Mouse (Mus musculus) stomach, postnatal 0 days (tissue): Measurements from ENCODE around the gene Dync1i2. TPM values are rescaled to one million over a fixed set of nuclear protein-coding genes. Genes with fewer than 3 reads are reported as not detected.

Experiments
- ATAC-seq: fragments of 200-750 bp; cut with Nextera tagmentation; 2 replicates; pipeline ENCODE4 v1.8.0; 2017; ENCODE audit not compliant: low FRiP score, low TSS enrichment
- DNase-seq: peaks from one replicate; pipeline ENCODE4 v3.0.0-alpha.2; 2016; ENCODE audit warnings: low spot score
- H3K27ac ChIP-seq: fragments of 300-500 bp; sonication (generic); replicated peaks from 2 replicates; pipeline ENCODE4 v1.5.1; 2014; ENCODE audit warnings: mild to moderate bottlenecking, control low read depth
- H3K27me3 ChIP-seq: fragments of 300-500 bp; sonication (generic); 2 replicates; pipeline ENCODE4 v1.6.1; 2014; ENCODE audit warnings: low read length; ENCODE audit not compliant: control insufficient read depth, insufficient read depth
- H3K36me3 ChIP-seq: fragments of 300-500 bp; sonication (generic); 2 replicates; pipeline ENCODE4 v1.6.1; 2014; ENCODE audit warnings: low read length, mixed read lengths; ENCODE audit not compliant: control insufficient read depth, insufficient read depth
- H3K4me1 ChIP-seq: fragments of 300-500 bp; sonication (generic); replicated peaks from 2 replicates; pipeline ENCODE4 v1.6.1; 2014; ENCODE audit warnings: antibody characterized with exemption; ENCODE audit not compliant: control insufficient read depth, insufficient read depth
- H3K4me2 ChIP-seq: fragments of 300-500 bp; sonication (generic); replicated peaks from 2 replicates; pipeline ENCODE4 v1.6.1; 2014; ENCODE audit warnings: low read depth, mild to moderate bottlenecking, control low read depth, moderate library complexity
- H3K4me3 ChIP-seq: fragments of 300-500 bp; sonication (generic); 2 replicates; pipeline ENCODE4 v1.5.1; 2014; ENCODE audit warnings: low read depth, low read length, control low read depth
- H3K9ac ChIP-seq: fragments of 300-500 bp; sonication (generic); 2 replicates; pipeline ENCODE4 v1.6.1; 2014; ENCODE audit warnings: mild to moderate bottlenecking, low read length, control low read depth, mixed read lengths
- H3K9me3 ChIP-seq: fragments of 300-500 bp; sonication (generic); 2 replicates; pipeline ENCODE4 v1.6.1; 2016; ENCODE audit warnings: low read length; ENCODE audit not compliant: control insufficient read depth
- CTCF ChIP-seq: IDR thresholded peaks from 2 replicates; pipeline ENCODE4 v1.5.1; 2016; ENCODE audit warnings: antibody characterized with exemption, low read depth, mild to moderate bottlenecking, moderate library complexity
- EP300 ChIP-seq: optimal IDR thresholded peaks from 2 replicates; pipeline ENCODE3; 2016; ENCODE audit warnings: antibody characterized with exemption
- WGBS: fragments of 180-500 bp; shearing (Covaris S2); extraction: QIAGEN DNeasy Blood & Tissue Kit; methylation state at CpG from one replicate; pipeline ENCODE4 v1.1.7; 2014; 5-methylcytosine and 5-hydroxymethylcytosine counted together
- polyA plus RNA-seq: library from polyadenylated mRNA; unstranded; fragments of >200 nt; fragmentation: Nextera tagmentation; extraction: Ambion mirVana; gene quantifications from 2 replicates; pipeline ENCODE4 v1.2.1, GENCODE M21; 2015

Gene Dync1i2
- polyA plus RNA-seq, 1 experiment from 2014 or later = 59.2 TPM

DNA sequence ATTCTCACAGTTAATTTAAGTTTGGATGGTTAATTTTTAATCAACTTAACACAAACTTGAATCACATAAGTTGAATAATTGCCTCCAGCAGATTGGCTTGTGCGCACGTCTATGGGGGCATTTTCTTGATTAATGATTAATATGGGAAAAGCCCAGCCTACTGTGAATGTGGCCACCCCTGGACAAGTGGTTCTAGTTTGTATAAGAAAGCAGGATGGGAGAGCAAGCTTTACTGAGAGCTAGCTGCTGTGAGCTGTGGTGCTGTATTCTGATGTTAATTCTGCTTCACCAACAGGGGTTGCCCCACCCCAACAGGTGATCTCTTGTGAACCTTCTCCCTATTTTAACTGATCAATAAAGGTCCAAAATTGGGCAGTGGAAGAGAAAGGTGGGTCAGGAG lies 22.6 kb upstream of the Dync1i2 start:
- Histone ChIP-seq H3K27me3 (no peaks in the 10 kb centered on the region), H3K4me3 (no peak overlapping the region), H3K36me3 (no peaks in the 10 kb centered on the region), H3K9ac (no peak overlapping the region), H3K27ac (no peak overlapping the region), H3K4me1 (no peaks in the 10 kb centered on the region), H3K9me3 (no peaks in the 10 kb centered on the region), H3K4me2 (no peak overlapping the region)
- ATAC-seq = no peak
- DNase-seq = no peak
- 23% methylated on average over 2 of the region's 2 CpGs for WGBS
- TF ChIP-seq CTCF (no peak), EP300 (no peak)

DNA sequence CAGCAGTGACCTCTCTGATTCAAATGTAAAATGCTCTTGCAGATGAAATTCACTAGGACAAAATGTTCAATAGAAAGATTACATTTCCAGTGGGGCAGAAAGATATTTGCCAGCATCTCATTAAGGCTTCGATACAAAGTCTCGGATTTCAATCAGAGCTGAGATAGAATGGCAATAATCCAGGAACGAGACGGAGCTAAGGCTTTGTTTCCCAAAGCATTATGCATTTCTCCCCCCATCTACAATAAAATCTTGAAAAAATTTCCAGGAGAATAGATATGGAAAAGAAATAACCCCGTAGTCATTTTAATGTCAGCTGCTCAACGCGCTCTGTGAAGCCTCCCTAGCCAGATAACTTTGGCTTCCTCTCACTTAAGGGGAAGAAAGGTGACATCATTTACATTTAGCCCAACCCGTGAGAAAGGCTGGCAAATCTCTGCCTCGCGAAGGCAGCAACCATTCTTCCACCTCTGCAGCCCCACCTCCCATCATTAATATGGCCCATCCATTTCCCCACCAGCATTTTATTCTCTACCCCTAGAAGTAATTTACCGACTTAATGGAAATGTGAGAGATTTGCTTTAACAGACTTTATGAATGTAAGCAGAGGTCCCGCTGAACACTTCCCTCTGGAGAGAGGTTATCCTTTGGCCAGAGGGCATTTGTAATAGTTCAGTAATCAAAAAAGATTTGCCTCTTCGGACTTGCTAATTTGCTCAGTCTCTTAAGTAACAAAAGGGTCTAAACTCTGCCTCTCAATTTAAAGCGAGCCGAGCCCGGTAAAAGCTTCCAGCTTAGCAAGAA lies 19.9 kb upstream of the Dync1i2 start:
- Histone ChIP-seq H3K9ac (no peak overlapping the region), H3K4me2 (no peak overlapping the region), H3K4me3 (no peak overlapping the region), H3K9me3 (no peaks in the 10 kb centered on the region), H3K36me3 (no peaks in the 10 kb centered on the region), H3K27me3 (no peaks in the 10 kb centered on the region), H3K4me1 (no peaks in the 10 kb centered on the region), H3K27ac (no peak overlapping the region)
- ATAC-seq (no peak), DNase-seq (no peak)
- TF ChIP-seq EP300 (no peak), CTCF (no peak)
- 26% methylated on average over 16 of the region's 16 CpGs for WGBS

- DNase-seq = no peak
- WGBS = 50% methylated on average over 17 of the region's 17 CpGs
- Histone ChIP-seq H3K9ac (no peak overlapping the region), H3K36me3 (no peaks in the 10 kb centered on the region), H3K9me3 (no peaks in the 10 kb centered on the region), H3K27ac (no peak overlapping the region), H3K4me1 (no peaks in the 10 kb centered on the region), H3K4me3 (no peak overlapping the region), H3K27me3 (no peaks in the 10 kb centered on the region), H3K4me2 (no peak overlapping the region)
- TF ChIP-seq CTCF (no peak), EP300 (no peak)
- ATAC-seq = no peak
Measured at GRCm38 (mm10) chr2:71192195-71192807, 19.2 kb upstream of the Dync1i2 start.

DNA sequence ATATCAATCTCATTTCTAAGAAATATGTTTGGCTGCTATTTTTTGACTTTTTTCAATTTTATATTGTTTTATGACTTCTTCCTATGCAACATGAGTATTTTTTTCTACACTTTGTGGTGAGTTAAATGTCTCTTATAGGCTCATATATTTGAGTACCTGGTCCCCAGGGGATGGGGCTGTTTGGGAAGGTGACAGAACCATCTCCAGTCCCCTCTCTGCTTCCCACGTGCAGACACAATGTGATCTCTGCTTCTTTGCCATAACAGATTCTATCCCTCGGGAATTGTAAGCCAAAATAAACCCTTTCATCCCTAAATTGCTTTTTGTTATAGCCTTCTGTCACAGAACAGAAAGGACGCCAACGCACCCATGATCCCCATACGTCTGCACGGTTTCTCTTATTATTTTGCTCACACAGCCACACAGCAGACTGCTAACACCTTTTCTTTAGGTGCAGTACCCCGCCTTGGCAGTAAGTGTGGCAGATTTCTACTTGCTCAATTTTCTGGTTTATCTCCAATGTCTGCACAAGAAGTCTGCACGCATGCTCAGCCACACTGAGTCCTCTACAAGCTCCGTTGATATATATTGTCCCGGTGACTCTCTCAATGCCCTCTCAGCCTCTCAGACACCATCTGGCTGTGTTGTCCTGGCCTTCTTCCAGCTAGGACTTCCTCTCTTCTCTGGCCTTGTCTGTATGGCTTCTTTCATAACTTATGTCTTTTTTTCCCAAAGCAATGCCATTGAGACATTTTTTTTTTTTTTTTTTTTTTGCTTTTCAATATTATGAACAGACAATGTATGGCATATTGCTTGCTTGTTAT lies 17.2 kb upstream of the Dync1i2 start:
- Histone ChIP-seq H3K4me1 (no peaks in the 10 kb centered on the region), H3K9ac (no peak overlapping the region), H3K36me3 (no peaks in the 10 kb centered on the region), H3K27ac (no peak overlapping the region), H3K9me3 (no peaks in the 10 kb centered on the region), H3K27me3 (no peaks in the 10 kb centered on the region), H3K4me3 (no peak overlapping the region), H3K4me2 (no peak overlapping the region)
- 50% methylated on average over 10 of the region's 10 CpGs for WGBS
- TF ChIP-seq CTCF (no peak), EP300 (no peak)
- ATAC-seq (no peak), DNase-seq (no peak)

DNA sequence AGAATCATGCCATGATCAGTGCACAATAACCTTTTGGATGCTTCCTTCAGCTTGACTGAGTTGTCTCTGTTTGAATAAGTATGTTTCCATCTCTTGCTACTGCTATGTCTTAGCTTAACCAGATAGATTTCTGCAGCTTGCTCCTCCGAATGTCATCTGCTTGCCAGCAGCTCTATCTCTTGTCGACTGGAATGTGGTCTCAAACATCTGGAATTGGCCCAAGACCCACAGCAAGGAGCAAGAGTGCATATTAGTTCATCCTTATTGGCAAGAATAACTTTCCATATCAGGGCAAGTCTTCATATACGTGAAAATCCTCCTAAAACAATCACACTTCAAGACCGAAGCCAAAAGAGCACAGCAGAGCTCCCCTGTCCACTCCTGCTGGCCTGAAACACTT lies 14.6 kb upstream of the Dync1i2 start:
- Histone ChIP-seq H3K4me2 (no peak overlapping the region), H3K9me3 (no peaks in the 10 kb centered on the region), H3K4me1 (no peaks in the 10 kb centered on the region), H3K4me3 (no peak overlapping the region), H3K27me3 (no peaks in the 10 kb centered on the region), H3K27ac (no peak overlapping the region), H3K36me3 (no peaks in the 10 kb centered on the region), H3K9ac (no peak overlapping the region)
- WGBS = 49% methylated on average over 4 of the region's 4 CpGs
- TF ChIP-seq EP300 (no peak), CTCF (no peak)
- no peak for DNase-seq
- no peak for ATAC-seq

- 55% methylated on average over 3 of the region's 3 CpGs for WGBS
- ATAC-seq = no peak
Measured at GRCm38 (mm10) chr2:71198907-71199306, 12.6 kb upstream of the Dync1i2 start.

More at GRCm38 (mm10) chr2:71198907-71199306, 12.6 kb upstream of the Dync1i2 start:
- Histone ChIP-seq H3K9me3 (no peaks in the 10 kb centered on the region), H3K9ac (no peak overlapping the region), H3K4me2 (no peak overlapping the region), H3K27me3 (no peaks in the 10 kb centered on the region), H3K4me1 (no peaks in the 10 kb centered on the region), H3K27ac (no peak overlapping the region), H3K4me3 (no peak overlapping the region), H3K36me3 (no peaks in the 10 kb centered on the region)
- DNase-seq = no peak
- TF ChIP-seq CTCF (no peak), EP300 (no peak)
